Mouse (Mus musculus) cerebellum, adult 2 months (tissue): ENCODE measurements around the gene Cers2.

Experiments used
- CTCF ChIP-seq: fragments of 200-500 bp; IDR thresholded peaks from 2 replicates; pipeline ENCODE4 v1.5.1; 2011; ENCODE audit warnings: low read depth, mild to moderate bottlenecking, control low read depth, low read length, moderate library complexity, borderline replicate concordance; ENCODE audit not compliant: insufficient read depth
- POLR2A ChIP-seq: fragments of 200-500 bp; IDR thresholded peaks from 2 replicates; pipeline ENCODE4 v1.6.1; 2011; ENCODE audit warnings: low read length, control low read depth, borderline replicate concordance; ENCODE audit not compliant: insufficient read depth

DNA sequence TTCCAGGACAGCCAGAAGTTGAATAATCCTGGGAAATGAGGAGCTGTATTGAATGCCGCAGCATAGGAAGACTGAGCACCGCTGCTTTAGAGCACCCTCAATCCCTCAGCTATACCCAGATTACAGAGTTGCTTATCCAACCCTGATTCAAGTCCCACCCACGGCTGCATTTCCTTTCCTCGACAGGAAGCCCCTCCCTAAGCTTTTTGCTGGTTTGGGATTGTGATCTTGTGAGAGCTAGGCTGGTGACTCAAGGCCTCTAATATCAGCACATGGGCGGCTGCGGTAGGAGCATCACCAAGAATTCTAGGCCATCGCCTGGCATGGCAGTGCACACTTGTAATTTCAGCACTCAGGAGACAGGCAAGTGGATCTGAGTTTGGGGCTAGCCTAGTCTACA lies 28.1 kb upstream of the Cers2 start:
- no peak for TF ChIP-seq POLR2A
- no peak for TF ChIP-seq CTCF
